Mouse (Mus musculus) urinary bladder, postnatal 14 days (tissue): ENCODE data around the gene Zfp746.
A peak's percentile ranks its signal among the peaks of the same experiment; 100 is the strongest.
"Not testable (repeated sequence)": the region's sequence is repeated elsewhere in the genome, so short reads cannot be mapped to it uniquely, and the experiment has no call there.

Experiments used
- DNase-seq: peaks from one replicate; pipeline ENCODE4 v3.0.0; 2021; ENCODE audit warnings: low spot score

Zfp746 gene

DNA sequence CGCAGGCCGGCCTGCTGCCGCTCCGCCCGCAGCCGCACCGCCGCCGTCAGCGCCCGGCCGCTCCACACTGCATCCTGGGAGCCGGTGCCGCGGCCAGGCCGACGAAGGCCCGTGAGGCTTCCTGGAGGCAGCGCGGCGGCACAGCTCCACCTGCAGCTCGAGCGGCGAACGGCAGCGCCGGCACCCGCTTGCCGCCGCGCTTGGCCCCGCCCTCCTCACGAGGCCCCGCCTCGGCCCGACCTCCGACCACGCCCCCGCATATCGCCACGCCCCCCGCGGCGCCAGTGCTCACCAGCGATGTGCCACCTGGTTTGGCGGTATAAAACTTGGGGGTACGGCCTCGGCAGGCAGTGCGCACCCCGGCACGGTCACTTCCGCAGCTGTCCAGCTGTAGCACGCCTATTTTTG lies at the start of gene Zfp746:
Gene Zfp746, minus strand, starts transcription at position 123 of the 408 bp plus-strand sequence.
- DNase-seq, result peak; percentile 94

DNA sequence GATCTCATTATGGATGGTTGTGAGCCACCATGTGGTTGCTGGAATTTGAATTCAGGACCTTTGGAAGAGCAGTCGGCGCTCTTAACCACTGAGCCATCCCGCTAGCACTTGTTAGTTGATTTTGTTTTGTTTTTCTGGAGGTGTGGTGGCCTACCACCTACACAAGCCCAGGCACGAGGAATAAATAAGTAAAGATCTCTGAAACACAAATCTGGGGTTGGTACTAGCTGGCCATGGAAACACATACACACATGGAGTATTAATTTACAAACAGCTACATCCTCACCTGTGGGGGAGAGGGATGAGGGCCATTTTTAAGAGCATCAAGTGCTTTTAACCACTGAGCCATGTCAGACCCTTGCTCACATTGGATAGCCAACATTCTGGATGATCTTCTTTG lies 34.7 kb upstream of the Zfp746 start:
- not testable (repeated sequence) for DNase-seq

DNA sequence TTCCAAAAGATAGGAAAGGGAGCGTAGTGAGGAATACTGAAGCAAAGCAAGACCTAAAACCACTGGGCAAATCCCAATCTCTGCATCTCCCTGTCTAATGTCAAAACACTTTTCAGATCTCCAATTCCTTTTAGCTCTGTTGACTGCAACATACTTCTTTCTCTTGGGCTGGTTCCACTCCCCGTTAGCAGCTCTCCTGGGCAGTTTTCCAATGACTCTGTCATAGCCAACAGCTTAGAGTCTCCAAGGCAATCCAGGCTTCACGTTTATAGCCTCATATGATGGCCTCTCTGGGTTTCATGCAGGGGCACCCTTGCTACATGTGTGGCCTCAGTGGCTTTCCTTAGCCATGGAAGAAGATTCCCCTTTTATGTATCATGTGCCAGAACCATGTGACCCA lies 29.6 kb upstream of the Zfp746 start:
- DNase-seq, result no peak

DNA sequence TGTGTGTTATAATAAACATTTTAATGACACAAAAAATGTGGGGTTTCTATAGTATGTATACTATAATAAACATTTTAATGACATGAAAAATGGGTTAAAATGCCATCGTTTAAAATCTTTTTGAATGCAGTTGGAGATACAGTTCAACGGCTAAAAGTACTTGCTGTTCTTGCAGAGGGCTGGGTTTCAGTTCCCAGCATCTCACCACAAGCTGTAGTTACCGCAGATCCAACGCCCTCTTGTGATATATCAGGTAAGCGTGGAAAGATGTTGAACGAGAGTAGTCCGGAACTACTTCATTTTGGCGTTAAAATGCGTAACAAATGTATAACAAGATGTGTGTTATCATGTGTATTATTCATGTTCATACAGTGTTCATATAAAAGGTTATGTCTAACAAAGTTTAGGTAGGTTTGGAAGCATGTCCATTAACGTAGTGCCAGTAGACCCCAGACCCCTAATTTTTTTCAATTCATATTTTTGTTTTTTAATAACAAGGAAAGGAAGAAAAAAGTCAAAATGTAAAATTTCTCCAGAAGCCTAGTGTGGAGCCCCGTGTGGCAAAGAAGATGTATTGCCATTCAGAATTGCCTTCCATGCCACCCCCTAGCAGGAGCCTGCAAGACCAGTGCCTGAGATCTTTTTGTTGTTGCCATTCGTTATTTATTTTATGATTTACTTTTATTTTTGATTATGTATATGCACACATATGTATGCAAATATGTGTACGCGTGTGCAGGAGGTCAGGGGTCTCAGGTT lies 743 bp upstream of the Zfp746 start:
- no peak for DNase-seq

DNA sequence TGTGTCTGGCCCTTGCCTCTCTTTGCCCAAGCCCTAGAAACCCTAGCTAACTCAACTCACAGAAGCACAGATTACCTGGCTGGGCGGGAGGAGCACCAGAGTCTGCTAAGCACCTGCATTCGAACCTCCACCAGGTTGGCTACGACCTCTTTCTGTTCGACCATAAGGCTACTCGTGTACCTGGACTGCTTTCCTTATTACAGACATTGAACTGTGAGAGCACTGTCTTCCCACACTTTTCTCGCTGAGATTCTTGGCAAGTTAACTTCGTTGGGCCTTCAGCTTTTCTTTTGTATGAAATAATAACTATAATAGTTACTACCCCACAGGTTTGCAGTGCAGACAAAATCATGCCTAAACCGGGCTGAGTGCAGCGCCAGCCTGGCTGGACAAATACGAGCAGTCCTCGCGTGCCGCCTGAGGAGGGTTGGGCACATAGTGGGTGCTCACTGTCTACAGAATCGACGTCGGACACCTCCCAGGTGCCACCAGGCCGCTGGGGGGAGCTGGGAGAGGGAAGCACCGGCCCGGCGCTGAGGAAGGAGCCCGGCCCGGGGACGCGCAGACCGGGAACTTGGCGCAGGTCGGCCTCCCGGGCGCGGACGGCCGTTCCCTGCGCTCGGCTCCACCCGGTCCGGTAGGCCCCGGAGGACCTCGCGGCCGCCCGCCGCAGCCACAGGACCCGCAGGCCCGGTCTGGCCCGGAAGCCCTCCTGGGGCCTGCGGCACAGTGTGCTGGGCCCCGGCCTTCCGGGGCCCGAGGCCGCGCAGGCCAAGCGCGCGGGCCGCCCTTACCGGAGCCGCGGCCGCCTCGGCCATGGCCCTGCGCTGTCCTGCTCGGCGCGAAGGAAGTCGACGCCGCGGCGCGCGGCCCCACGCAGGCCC lies 630 bp downstream of the Zfp746 start:
- peak; percentile 72 for DNase-seq

DNA sequence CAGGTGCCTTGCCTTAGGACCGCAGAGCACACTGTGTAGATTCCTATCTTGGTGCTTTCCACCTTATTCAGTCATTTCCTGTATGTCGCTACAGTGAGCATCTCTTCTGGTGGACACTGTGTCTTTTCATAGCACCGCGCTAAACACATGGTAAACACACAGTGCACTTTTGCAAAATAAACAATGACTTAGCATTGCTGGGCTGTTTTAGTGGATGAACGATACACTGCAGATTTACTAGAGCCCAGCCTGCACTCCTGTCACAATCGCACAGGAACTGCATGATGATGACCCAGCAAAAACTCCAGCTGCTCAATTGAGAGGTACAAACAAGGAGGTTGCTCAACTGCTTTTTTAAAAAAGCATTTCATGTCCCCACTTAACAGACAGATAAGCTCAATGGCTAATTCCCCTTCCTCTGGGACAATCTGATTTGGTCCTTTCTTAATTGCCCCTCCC lies 2.6 kb downstream of the Zfp746 start:
- no peak for DNase-seq

DNA sequence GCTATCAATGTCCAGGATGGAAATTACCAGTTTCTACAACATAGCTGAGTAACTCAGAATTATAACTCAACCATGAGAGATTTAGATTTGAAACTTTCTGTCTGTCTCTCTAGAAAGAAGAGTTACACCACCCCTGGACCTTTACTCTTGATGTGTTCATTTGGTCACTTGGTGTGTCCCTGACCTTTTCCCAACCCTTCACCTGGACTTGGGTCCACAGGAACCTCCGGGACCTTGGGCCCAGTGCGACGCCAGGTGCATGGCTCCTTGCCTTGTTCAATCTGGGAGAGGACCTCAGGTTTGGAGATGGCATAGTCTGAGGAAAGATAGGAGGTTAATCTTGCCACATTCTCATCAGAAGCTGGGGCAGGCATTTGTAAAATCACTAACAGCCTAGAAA lies 4.4 kb downstream of the Zfp746 start:
- no peak for DNase-seq

DNA sequence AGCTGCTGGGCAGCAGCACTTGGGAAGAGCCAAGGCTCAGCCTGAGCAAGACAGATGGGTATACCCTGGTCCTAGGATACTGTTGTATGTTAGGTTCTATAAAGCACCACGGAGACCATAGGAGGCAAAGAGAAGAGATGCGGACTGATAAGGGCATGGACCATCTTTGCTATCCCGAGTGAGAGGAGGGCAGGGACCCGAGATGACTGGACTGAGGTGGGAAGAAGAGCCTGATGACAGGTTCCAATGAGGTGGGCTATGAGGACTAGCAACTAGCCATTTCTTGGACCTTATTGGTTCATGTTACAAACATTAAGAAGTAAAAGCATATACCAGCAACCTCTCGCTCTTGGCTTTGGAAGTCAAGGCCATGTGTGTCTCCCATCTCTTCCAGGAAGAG lies 5.4 kb downstream of the Zfp746 start:
- DNase-seq, result no peak

DNA sequence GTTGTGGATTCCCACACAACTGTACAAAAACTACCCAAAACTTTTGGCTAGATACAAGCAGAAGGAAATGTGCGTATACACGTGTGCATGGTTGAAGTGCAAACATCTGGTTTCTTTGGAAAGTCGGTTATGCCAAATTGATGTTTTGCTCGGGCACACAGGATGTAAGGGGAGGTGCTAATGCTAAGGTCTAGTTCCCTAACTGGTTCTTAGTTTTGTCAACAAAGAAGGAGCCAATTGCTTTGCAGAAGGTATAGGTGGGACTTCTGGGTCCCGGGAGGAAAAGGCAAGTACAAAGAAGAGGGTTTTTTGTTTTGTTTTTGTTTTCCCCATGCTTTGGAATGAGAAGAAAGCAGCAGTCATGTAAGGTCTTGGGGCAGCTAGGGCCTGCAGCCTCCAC lies 13.1 kb downstream of the Zfp746 start:
- no peak for DNase-seq

DNA sequence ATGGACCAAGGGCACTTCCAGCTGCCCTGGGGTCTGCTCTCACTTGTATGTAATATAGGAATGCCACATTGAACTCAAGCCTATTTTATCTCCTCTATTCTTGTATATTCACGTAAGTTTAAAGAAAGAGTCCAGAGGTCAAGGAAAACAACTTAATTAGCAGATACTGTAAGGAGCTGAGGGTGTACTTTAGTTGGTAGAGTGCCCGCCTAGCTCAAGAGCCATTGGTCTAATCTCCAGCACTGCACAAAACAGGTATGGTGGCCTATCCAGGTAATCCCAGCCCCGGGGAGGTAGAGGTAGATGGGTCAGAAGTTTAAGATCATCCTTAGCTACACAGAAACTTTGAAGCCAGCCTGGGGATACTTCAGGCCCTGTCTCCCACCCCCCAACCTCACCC lies 18.9 kb downstream of the Zfp746 start:
- no peak for DNase-seq

DNA sequence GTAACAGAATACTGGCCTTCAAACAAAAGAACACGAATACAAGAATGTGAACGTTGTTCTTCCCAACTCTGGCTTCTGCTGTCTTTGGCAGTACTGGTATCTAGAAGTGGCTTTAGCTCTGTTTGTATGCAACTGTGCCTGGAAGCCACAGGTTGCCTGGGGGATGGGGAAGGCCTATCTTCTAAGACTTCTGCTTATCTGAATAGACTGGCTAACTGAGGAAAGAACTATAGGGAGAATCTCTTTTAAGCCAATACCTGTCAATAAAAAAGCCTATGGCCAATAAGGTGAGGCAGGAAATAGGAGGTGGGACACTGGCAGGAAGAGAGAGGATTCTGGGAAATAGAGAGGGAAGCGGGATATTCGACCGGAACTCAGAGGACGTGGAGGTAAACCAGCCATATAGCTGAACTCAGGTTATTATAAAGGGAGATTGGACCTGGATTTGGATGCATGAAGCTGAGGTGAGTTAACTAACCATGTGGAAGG lies 20.8 kb downstream of the Zfp746 start:
- no peak for DNase-seq

DNA sequence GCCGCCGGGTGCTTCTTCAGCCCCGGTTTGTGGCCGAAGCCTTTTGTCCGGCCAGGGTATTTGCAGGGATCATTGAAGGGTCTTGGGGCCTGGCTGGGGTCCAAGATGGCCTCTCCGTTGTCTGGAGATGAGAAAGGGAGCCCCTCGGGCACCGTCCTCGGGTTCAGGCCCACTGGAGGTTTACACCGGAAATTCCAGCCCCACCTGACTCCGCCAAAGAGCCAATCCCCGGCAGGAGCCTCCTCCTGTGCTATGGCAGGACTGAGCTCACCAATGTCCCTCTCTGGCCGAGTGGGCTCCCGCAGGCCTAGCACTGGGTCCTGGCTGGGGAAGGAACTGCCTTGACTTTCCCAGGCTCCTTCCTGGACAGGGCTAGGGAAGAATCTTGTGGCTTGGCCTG lies 21.9 kb downstream of the Zfp746 start:
- DNase-seq, result no peak

DNA sequence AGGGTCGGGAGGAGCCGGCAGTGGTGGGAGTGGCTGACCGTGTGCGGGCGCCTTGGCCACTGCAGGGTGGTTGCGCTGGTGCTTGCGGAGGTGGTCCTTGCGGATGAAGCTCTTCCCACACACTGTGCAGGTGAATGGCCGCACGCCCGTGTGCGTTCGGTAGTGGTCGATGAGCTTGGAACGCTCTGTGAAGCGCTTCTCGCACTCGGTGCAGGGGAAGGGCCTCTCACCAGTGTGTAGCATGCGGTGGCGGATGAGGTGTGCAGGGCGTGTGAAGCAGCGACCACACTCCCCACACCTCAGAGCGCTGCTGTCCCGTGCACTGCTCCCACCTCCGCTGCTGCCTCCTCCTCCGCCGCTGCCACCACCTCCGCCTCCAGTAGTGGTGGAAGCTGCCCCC lies 22.5 kb downstream of the Zfp746 start:
- DNase-seq, result no peak

DNA sequence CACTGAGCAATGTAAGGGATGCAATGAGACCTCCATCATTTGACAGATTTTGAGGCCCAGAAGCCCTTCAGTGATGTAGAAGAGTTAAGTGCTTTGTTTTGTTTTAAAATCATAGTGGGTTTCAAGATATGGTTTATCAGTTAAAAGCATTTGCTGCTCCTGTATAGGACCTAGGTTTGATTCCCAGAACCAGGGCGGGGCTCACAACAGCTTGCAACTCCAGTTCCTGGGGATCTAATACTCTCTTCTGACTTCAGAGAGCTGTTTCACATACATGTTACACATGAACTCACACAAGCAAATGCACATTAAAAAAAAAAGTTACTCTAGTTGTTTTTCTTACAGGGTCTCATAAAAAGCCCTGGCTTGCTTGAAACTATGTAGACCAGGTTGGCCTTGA lies 25.5 kb downstream of the Zfp746 start:
- DNase-seq, result no peak

DNA sequence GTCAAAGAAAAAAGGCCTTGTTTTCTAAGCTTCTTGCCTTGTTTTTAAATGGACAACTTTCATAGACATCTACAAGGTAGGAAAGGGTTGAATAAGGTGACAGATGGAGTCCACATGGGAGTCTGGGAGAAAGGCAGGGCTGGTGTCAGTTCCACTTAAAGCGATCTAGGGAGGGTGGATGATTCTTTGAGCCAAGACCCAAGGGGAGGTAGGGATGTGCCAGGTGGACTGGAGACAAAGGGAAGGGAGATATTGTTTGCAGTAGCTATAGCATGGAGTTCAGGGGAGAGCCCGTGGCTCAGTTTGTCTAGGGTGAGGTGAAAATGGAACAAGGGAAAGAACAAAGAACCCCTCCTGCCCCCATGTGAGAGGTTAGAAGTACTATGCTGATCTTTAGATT lies 26.0 kb downstream of the Zfp746 start:
- no peak for DNase-seq

DNA sequence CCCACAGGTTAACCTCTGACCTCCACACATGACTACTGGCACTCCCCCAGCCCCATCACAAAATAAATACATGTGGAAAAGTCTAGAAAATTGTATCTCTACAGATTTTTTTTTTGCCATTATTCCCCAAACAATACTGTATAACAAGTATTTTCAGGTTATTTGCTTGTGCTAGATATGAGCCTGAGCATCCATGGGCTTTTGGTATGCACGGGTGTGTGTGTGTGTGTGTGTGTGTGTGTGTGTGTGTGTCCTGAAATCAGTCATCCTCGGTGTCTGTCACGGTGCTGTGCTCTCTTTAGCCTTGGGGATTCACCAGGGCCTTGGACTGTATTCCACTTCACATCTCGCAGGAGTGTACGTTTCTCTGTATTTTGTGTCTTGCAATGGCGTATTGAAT lies 34.3 kb downstream of the Zfp746 start:
- no peak for DNase-seq

DNA sequence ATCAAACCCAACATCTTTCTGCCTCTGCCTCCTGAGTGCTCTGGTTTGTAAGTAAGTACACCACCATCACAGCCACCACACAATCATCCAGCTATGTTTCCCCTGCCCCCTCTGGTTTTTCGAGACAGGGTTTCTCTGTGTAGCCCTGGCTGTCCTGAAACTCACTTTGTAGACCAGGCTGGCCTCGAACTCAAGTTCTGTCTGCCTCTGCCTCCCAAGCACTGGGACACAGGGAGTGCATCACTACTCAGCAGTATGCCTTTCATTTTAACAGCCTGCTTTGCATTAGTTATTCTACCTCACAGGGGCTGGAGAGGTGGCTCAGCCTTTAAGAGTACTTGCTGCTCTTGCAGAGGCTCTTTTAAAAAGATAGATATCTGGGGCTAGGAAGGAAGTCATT lies 34.7 kb downstream of the Zfp746 start:
- no peak for DNase-seq

DNA sequence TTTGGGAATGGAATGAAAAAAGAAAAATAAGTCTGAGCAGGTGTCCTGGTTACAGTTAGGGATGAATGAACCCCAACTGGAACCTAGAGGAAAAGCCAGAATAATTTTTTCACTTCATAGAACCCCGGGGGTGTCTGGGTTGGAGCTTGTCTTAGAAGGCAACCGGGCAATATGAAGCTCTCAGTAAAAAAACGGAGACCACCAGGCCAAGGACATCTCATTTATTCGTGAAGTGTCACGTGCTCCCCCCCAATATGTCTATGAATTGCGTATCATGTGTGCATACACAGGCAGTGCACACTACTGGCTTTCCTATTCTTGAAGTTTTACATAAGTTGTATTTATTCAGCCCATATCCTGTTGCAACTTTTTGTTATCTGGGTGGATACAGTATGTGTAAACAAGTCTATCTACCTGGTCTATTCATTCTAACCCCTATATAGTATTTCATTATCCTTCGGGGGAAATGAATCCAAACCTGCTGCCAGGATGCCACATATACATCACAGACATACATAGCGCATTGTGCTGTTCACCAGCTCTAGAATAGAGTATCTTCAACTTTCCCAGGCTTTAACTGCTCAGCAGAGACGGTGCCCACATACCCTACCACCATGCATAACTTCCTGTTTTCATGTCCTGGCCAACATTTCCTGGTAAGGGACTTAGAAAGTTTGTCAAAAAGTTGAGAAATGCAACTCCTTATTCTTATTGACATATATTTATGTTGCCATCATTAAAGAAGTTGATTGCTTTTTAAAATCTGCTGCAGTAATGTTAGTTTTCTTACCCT lies 36.9 kb downstream of the Zfp746 start:
- DNase-seq, result no peak

DNA sequence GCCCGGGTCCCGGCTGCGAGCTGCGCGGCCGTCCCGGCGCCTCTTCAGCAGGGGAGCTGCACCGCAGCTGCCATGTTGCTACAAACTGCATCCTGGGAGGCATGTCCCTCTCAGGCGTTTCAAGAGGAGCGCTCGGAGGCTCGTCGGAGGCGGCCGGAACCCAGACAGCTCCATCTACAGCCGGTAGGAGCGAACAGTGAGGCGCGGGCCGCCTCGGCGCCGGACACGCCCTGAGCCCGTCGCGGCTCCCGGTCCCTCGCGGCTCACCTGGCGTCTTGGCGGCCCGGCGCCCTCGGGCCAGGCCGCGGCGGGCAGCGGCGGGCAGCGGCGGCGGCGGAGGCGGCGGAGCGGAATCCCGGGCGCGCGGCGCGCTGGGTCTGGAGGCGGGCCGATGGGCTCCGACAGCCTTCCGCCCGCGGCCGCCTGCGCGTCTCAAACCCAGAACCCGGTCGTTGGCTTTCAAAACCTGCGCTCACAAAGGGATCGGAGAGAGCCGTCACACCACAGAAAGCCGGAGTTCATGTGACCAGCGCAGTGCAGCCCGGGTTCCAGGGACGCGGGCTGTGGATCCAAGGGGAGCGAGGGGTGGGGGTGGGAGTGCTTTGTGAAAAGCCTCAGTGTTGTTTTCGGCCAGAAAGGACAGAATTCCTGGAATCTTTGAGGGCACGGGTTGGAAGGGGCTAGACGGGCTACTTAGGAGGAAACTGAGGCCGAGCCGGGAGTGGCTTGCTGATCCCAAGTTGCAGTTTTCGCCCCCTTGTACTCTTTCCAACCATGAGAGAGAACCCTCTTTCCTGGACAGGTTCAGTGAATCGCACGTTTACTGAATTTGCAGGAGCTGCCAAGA lies 37.7 kb downstream of the Zfp746 start, which contains the start of gene Zfp777:
Gene Zfp777, minus strand, starts transcription at position 486 of the 847 bp plus-strand sequence.
- DNase-seq, result peak; percentile 88

DNA sequence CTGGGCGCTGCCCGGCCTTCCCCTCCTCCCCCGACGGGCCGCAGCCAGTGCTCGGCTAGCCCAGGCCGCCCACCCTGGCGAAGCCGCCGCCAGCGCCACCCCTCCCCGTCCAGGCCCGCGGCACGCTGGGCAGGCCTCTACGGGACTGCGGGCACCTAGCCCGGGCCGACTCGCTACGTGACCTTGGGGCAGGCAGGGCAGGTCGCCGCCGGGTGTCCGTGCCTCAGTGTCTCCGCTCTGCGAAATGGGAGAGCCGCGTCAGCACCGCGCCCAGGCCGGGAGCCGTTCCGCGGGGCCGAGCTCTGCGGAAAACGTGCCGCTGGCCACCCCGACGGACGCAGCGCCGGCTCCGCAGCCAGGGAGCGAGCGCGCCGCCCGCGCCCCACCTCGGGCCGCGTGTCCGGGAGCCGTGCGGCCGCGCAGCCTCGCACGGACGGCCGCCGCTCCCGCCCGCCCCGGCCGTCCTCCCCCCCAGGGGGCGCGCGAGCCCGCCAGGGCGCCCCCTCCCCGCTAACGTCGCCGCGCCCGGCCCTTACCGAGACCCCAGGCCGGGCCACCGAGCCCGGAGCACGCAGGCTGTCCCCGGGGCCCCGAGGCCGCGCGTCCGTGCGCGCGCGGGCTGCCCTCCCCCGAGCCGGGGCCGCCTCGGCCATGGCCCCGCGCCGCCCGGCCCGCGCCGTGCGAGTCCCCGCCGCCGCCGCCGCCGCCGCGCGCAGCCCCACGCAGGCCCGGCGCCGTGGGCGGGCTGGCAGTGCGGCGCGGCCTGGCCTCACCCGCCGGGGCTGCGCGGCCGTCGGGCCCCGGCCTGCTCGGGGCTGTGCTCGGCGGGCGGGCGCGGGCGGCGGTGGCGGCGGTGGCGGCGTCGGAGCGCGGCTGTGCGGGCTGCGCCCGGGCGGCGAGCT lies 38.7 kb downstream of the Zfp746 start:
- peak; percentile 42 for DNase-seq
